Mouse (Mus musculus) hindbrain, embryonic 15.5 days (tissue): Measurements from ENCODE around the gene Wscd2. TPM values are rescaled to one million over a fixed set of nuclear protein-coding genes. Genes with fewer than 3 reads are reported as not detected.
"Not testable (repeated sequence)": the region's sequence is repeated elsewhere in the genome, so short reads cannot be mapped to it uniquely, and the experiment has no call there.

Source experiments
- ATAC-seq: fragments of 200-750 bp; cut with Nextera tagmentation; 2 replicates; pipeline ENCODE4 v1.8.0; 2017; ENCODE audit warnings: low read depth, moderate number of reproducible peaks, moderate TSS enrichment; ENCODE audit not compliant: low FRiP score
- H3K27ac ChIP-seq: fragments of 300-500 bp; sonication (generic); replicated peaks from 2 replicates; pipeline ENCODE4 v1.5.1; 2015; ENCODE audit warnings: mild to moderate bottlenecking, inconsistent platforms
- H3K27me3 ChIP-seq: fragments of 300-500 bp; sonication (generic); 2 replicates; pipeline ENCODE4 v1.6.1; 2015; ENCODE audit warnings: control low read depth, inconsistent platforms
- H3K36me3 ChIP-seq: fragments of 300-500 bp; sonication (generic); 2 replicates; pipeline ENCODE4 v1.6.1; 2015; ENCODE audit warnings: control low read depth, inconsistent platforms
- H3K4me1 ChIP-seq: fragments of 300-500 bp; sonication (generic); replicated peaks from 2 replicates; pipeline ENCODE4 v1.6.1; 2015; ENCODE audit warnings: control low read depth, inconsistent platforms
- H3K4me2 ChIP-seq: fragments of 300-500 bp; sonication (generic); 2 replicates; pipeline ENCODE4 v1.6.1; 2015; ENCODE audit warnings: moderate library complexity, mild to moderate bottlenecking, inconsistent platforms
- H3K4me3 ChIP-seq: fragments of 300-500 bp; sonication (generic); 2 replicates; pipeline ENCODE4 v1.5.1; 2015; ENCODE audit warnings: mild to moderate bottlenecking, inconsistent platforms
- H3K9ac ChIP-seq: fragments of 300-500 bp; sonication (generic); 2 replicates; pipeline ENCODE4 v1.6.1; 2015; ENCODE audit warnings: inconsistent platforms
- H3K9me3 ChIP-seq: fragments of 300-500 bp; sonication (generic); 2 replicates; pipeline ENCODE4 v1.6.1; 2016; ENCODE audit warnings: control low read depth, inconsistent platforms
- WGBS: fragments of 180-500 bp; shearing (Covaris S2); methylation state at CpG from one replicate; pipeline ENCODE4 v1.1.7; 2015; 5-methylcytosine and 5-hydroxymethylcytosine counted together
- polyA plus RNA-seq: library from polyadenylated mRNA; unstranded; fragments of >200 nt; fragmentation: Nextera tagmentation; extraction: Ambion mirVana; gene quantifications from 2 replicates; pipeline ENCODE4 v1.2.1, GENCODE M21; 2015

The Wscd2 gene
- polyA plus RNA-seq, 1 experiment from 2014 or later = 13.8 TPM

GRCm38 (mm10) chr5:113565858-113566257, 75.7 kb downstream of the Wscd2 start:
- no peaks in the 10 kb centered on the region for H3K9me3 ChIP-seq
- H3K27me3 ChIP-seq = no peaks in the 10 kb centered on the region
- H3K4me3 ChIP-seq = no peak overlapping the region
- no peak overlapping the region for H3K9ac ChIP-seq
- WGBS = 69% methylated on average over 12 of the region's 12 CpGs
- H3K4me1 ChIP-seq = no peaks in the 10 kb centered on the region
- H3K36me3 ChIP-seq = no peaks in the 10 kb centered on the region
- no peak overlapping the region for H3K4me2 ChIP-seq
- ATAC-seq = no peak
- H3K27ac ChIP-seq = no peak overlapping the region

GRCm38 (mm10) chr5:113570056-113570717, 80.1 kb downstream of the Wscd2 start:
- Histone ChIP-seq H3K27ac (no peak overlapping the region), H3K4me2 (no peak overlapping the region), H3K27me3 (no peaks in the 10 kb centered on the region), H3K4me3 (no peak overlapping the region), H3K36me3 (no peaks in the 10 kb centered on the region), H3K4me1 (no peaks in the 10 kb centered on the region), H3K9ac (no peak overlapping the region), H3K9me3 (no peaks in the 10 kb centered on the region)
- ATAC-seq = no peak
- WGBS = 60% methylated on average over 7 of the region's 7 CpGs

- Histone ChIP-seq H3K27ac (no peak overlapping the region), H3K36me3 (no peaks in the 10 kb centered on the region), H3K4me3 (no peak overlapping the region), H3K4me1 (peaks cover 26% of the 10 kb centered on the region), H3K4me2 (peak overlapping the region; percentile 34), H3K27me3 (no peaks in the 10 kb centered on the region), H3K9ac (no peak overlapping the region), H3K9me3 (no peaks in the 10 kb centered on the region)
- peak; percentile 51; the same call in 1 of the 2 replicates for ATAC-seq
- WGBS = 68% methylated on average over 7 of the region's 7 CpGs
These were observed 87.4 kb downstream of the Wscd2 start for GRCm38 (mm10) chr5:113577555-113577954.

- Histone ChIP-seq H3K4me2 (no peak overlapping the region), H3K4me1 (peaks cover 26% of the 10 kb centered on the region), H3K4me3 (no peak overlapping the region), H3K27ac (no peak overlapping the region), H3K9ac (no peak overlapping the region), H3K36me3 (no peaks in the 10 kb centered on the region), H3K27me3 (no peaks in the 10 kb centered on the region), H3K9me3 (no peaks in the 10 kb centered on the region)
- 63% methylated on average over 6 of the region's 6 CpGs for WGBS
- no peak for ATAC-seq
These were observed 88.3 kb downstream of the Wscd2 start for GRCm38 (mm10) chr5:113578428-113578827.

GRCm38 (mm10) chr5:113579128-113579527, 89.0 kb downstream of the Wscd2 start:
- ATAC-seq = no peak
- H3K4me2 ChIP-seq = no peak overlapping the region
- H3K27me3 ChIP-seq = no peaks in the 10 kb centered on the region
- no peak overlapping the region for H3K4me3 ChIP-seq
- peak overlapping the region; percentile 55 for H3K27ac ChIP-seq
- H3K4me1 ChIP-seq = peaks cover 26% of the 10 kb centered on the region
- H3K9me3 ChIP-seq = no peaks in the 10 kb centered on the region
- no peaks in the 10 kb centered on the region for H3K36me3 ChIP-seq
- no peak overlapping the region for H3K9ac ChIP-seq
- 76% methylated on average over 4 of the region's 4 CpGs for WGBS

- 0 out of 2 replicates have a peak, but pooled peaks have one; percentile 6 for ATAC-seq
- Histone ChIP-seq H3K4me2 (no peak overlapping the region), H3K9me3 (no peaks in the 10 kb centered on the region), H3K36me3 (no peaks in the 10 kb centered on the region), H3K27ac (no peak overlapping the region), H3K9ac (no peak overlapping the region), H3K4me3 (no peak overlapping the region), H3K4me1 (peaks cover 26% of the 10 kb centered on the region), H3K27me3 (no peaks in the 10 kb centered on the region)
- WGBS = 51% methylated on average over 8 of the region's 8 CpGs
These were observed 90.1 kb downstream of the Wscd2 start for GRCm38 (mm10) chr5:113580248-113580647.

- peaks cover 26% of the 10 kb centered on the region for H3K4me1 ChIP-seq
- no peaks in the 10 kb centered on the region for H3K27me3 ChIP-seq
- H3K27ac ChIP-seq = no peak overlapping the region
- no peak overlapping the region for H3K4me3 ChIP-seq
- H3K9ac ChIP-seq = no peak overlapping the region
- H3K9me3 ChIP-seq = no peaks in the 10 kb centered on the region
- peak; percentile 52; the same call in 1 of the 2 replicates for ATAC-seq
- H3K4me2 ChIP-seq = no peak overlapping the region
- 63% methylated on average over 9 of the region's 9 CpGs for WGBS
- no peaks in the 10 kb centered on the region for H3K36me3 ChIP-seq
These were observed 90.7 kb downstream of the Wscd2 start for GRCm38 (mm10) chr5:113580801-113581200.

GRCm38 (mm10) chr5:113583424-113584162, 93.5 kb downstream of the Wscd2 start:
- 72% methylated on average over 5 of the region's 5 CpGs for WGBS
- Histone ChIP-seq H3K4me2 (no peak overlapping the region), H3K9me3 (no peaks in the 10 kb centered on the region)

GRCm38 (mm10) chr5:113584439-113584838, 94.3 kb downstream of the Wscd2 start:
- H3K9ac ChIP-seq = no peak overlapping the region
- WGBS = 56% methylated on average over 6 of the region's 6 CpGs
- H3K9me3 ChIP-seq = no peaks in the 10 kb centered on the region
- no peak overlapping the region for H3K4me3 ChIP-seq
- H3K36me3 ChIP-seq = no peaks in the 10 kb centered on the region
- no peak for ATAC-seq
- H3K4me2 ChIP-seq = no peak overlapping the region
- H3K27me3 ChIP-seq = no peaks in the 10 kb centered on the region
- peaks cover 2% of the 10 kb centered on the region for H3K4me1 ChIP-seq
- no peak overlapping the region for H3K27ac ChIP-seq

More at GRCm38 (mm10) chr5:113583424-113584162, 93.5 kb downstream of the Wscd2 start:
- Histone ChIP-seq H3K36me3 (no peaks in the 10 kb centered on the region), H3K4me1 (peaks cover 11% of the 10 kb centered on the region), H3K27ac (no peak overlapping the region), H3K9ac (no peak overlapping the region), H3K4me3 (no peak overlapping the region), H3K27me3 (no peaks in the 10 kb centered on the region)
- no peak for ATAC-seq

GRCm38 (mm10) chr5:113585619-113586457, 95.7 kb downstream of the Wscd2 start:
- H3K9ac ChIP-seq, H3K36me3 ChIP-seq, H3K27me3 ChIP-seq, H3K4me3 ChIP-seq, H3K4me2 ChIP-seq, H3K9me3 ChIP-seq, ATAC-seq, H3K4me1 ChIP-seq, H3K27ac ChIP-seq: not testable (repeated sequence)
- 81% methylated on average over 17 of the region's 17 CpGs for WGBS

- H3K4me3 ChIP-seq, H3K36me3 ChIP-seq, H3K4me2 ChIP-seq, H3K27ac ChIP-seq, H3K27me3 ChIP-seq, ATAC-seq, H3K4me1 ChIP-seq, H3K9ac ChIP-seq, H3K9me3 ChIP-seq: not testable (repeated sequence)
- WGBS = 55% methylated on average over 5 of the region's 5 CpGs
These were observed 96.3 kb downstream of the Wscd2 start for GRCm38 (mm10) chr5:113586458-113586849.
